In genomic region chr11:57185110-57185509, GRCm38 (mm10) we compare ENCODE assay signal across 16 mouse cellular contexts.
DNase-seq lines count a peak whose midpoint lies in the region; TF ChIP-seq lines count a peak whose summit lies in the region.
"Had no signal": no experiment of that assay in that cellular context is flagged by ENCODE, and none has a peak within 500 bp of the region (broad histone marks: within the 10 kb centered on the region; RNA-seq: fewer than 3 reads in every experiment).

No protein-coding gene starts in this region.

- no peak for TF ChIP-seq POLR2A in brain, embryonic 14.5 days (IDR thresholded peaks at IDR 0.05; ENCODE audit: borderline replicate concordance, extremely low read depth, insufficient read depth, insufficient read length, poor library complexity, severe bottlenecking)

- peak; percentile 40 for DNase-seq in layer of hippocampus, adult 11-12 months (ENCODE audit: low spot score)
- no peak for DNase-seq in layer of hippocampus, postnatal 36 days
- DNase-seq in layer of hippocampus, adult 9-10 months (ENCODE audit: low spot score) = peak; percentile 52
- no peak for DNase-seq in layer of hippocampus, postnatal 25 days (ENCODE audit: extremely low spot score in 1 of 2, low spot score in 1 of 2)
- DNase-seq in brain, embryonic 14.5 days (ENCODE audit: low read depth) = peak; percentile 37
- DNase-seq in adrenal gland, postnatal 14 days = no peak
- no peak for DNase-seq in heart, adult 18-20 months
- DNase-seq: adrenal gland, adult 2 months; adrenal gland, postnatal 10 days; adrenal gland, postnatal 36 days; cerebellum, adult 11-12 months; cerebellum, adult 2 months; cerebellum, adult 9-10 months; cerebellum, postnatal 10 days; cerebellum, postnatal 25 days; forebrain, postnatal 0 days had no signal

- no peak for TF ChIP-seq CTCF in brain, embryonic 14.5 days (IDR thresholded peaks at IDR 0.05; ENCODE audit: borderline replicate concordance, extremely low read depth, insufficient read depth, insufficient read length)

Comparison
In these comparisons a context has a peak if more than half of its experiments do, and no peak if none do; other contexts are left out.
1. DNase-seq: peak in layer of hippocampus, adult 11-12 months (single experiment), layer of hippocampus, adult 9-10 months (single experiment) and brain, embryonic 14.5 days (single experiment); none in layer of hippocampus, postnatal 36 days (0 of 2), layer of hippocampus, postnatal 25 days (0 of 2), adrenal gland, postnatal 14 days (single experiment) and heart, adult 18-20 months (0 of 2).